Mouse (Mus musculus) forebrain, embryonic 10.5 days (tissue): ENCODE measurements at regions not wholly inside any gene's neighbourhood (a gene's known extent, or its start where the extent isn't known, plus 50 kb on each side); places are given as distances from the start of the nearest gene placed in this dataset.
A peak's percentile ranks its signal among the peaks of the same experiment; 100 is the strongest.

Experiments
- DNase-seq: peaks from one replicate; pipeline ENCODE4 v3.0.0-alpha.2; 2017; ENCODE audit warnings: low spot score; ENCODE audit errors: extremely low spot score
- H3K27ac ChIP-seq: fragments of 300-500 bp; sonication (generic); 2 replicates; pipeline ENCODE4 v1.5.1; 2016; ENCODE audit warnings: mild to moderate bottlenecking
- H3K27me3 ChIP-seq: fragments of 300-500 bp; sonication (generic); 2 replicates; pipeline ENCODE4 v1.6.1; 2016; ENCODE audit warnings: mild to moderate bottlenecking; ENCODE audit not compliant: poor library complexity, severe bottlenecking
- H3K36me3 ChIP-seq: fragments of 300-500 bp; sonication (generic); replicated peaks from 2 replicates; pipeline ENCODE4 v1.6.1; 2016; ENCODE audit warnings: mild to moderate bottlenecking, moderate library complexity
- H3K4me1 ChIP-seq: fragments of 300-500 bp; sonication (generic); 2 replicates; pipeline ENCODE4 v1.6.1; 2016
- H3K4me3 ChIP-seq: fragments of 300-500 bp; sonication (generic); 2 replicates; pipeline ENCODE4 v1.5.1; 2016; ENCODE audit warnings: mild to moderate bottlenecking, moderate library complexity
- H3K9me3 ChIP-seq: fragments of 300-500 bp; sonication (generic); 2 replicates; pipeline ENCODE4 v1.6.1; 2016; ENCODE audit warnings: mild to moderate bottlenecking, moderate library complexity
- WGBS: fragments of 180-500 bp; shearing (Covaris S2); methylation state at CpG from one replicate; pipeline ENCODE4 v1.1.7; 2016; 5-methylcytosine and 5-hydroxymethylcytosine counted together

- Histone ChIP-seq H3K27me3 (peaks cover 35% of the 10 kb centered on the region), H3K4me1 (peaks cover 14% of the 10 kb centered on the region), H3K27ac (no peak overlapping the region), H3K4me3 (no peak overlapping the region), H3K9me3 (no peaks in the 10 kb centered on the region), H3K36me3 (no peaks in the 10 kb centered on the region)
- 93% methylated on average over 7 of the region's 7 CpGs for WGBS
- no peak for DNase-seq
Measured at GRCm38 (mm10) chr10:19184886-19185285, 169.4 kb upstream of the Tnfaip3 start.

GRCm38 (mm10) chr10:19177895-19178294, 162.4 kb upstream of the Tnfaip3 start:
- H3K36me3 ChIP-seq, result no peaks in the 10 kb centered on the region
- peaks cover 6% of the 10 kb centered on the region; the same call in 1 of the 2 replicates for H3K9me3 ChIP-seq
- H3K4me3 ChIP-seq, result no peak overlapping the region
- 87% methylated on average over 5 of the region's 5 CpGs for WGBS
- H3K4me1 ChIP-seq, result no peaks in the 10 kb centered on the region
- DNase-seq, result no peak
- H3K27me3 ChIP-seq, result no peaks in the 10 kb centered on the region
- no peak overlapping the region for H3K27ac ChIP-seq

- Histone ChIP-seq H3K27me3 (no peaks in the 10 kb centered on the region), H3K4me3 (no peak overlapping the region), H3K27ac (no peak overlapping the region), H3K36me3 (no peaks in the 10 kb centered on the region), H3K4me1 (no peaks in the 10 kb centered on the region), H3K9me3 (peaks cover 6% of the 10 kb centered on the region; the same call in 1 of the 2 replicates)
- no peak for DNase-seq
- WGBS, result 86% methylated on average over 2 of the region's 2 CpGs
Measured at GRCm38 (mm10) chr10:19177414-19177813, 162.0 kb upstream of the Tnfaip3 start.

GRCm38 (mm10) chr10:19176249-19176648, 160.8 kb upstream of the Tnfaip3 start:
- Histone ChIP-seq H3K36me3 (no peaks in the 10 kb centered on the region), H3K4me3 (no peak overlapping the region), H3K27ac (no peak overlapping the region), H3K27me3 (no peaks in the 10 kb centered on the region), H3K9me3 (peaks cover 6% of the 10 kb centered on the region; the same call in 1 of the 2 replicates), H3K4me1 (no peaks in the 10 kb centered on the region)
- 84% methylated on average over 3 of the region's 3 CpGs for WGBS
- DNase-seq, result no peak

GRCm38 (mm10) chr10:19171834-19172233, 156.4 kb upstream of the Tnfaip3 start:
- no peak for DNase-seq
- peaks cover 6% of the 10 kb centered on the region; the same call in 1 of the 2 replicates for H3K9me3 ChIP-seq
- WGBS, result 81% methylated on average over 3 of the region's 3 CpGs
- H3K36me3 ChIP-seq, result no peaks in the 10 kb centered on the region
- no peak overlapping the region for H3K4me3 ChIP-seq
- no peak overlapping the region for H3K27ac ChIP-seq
- no peaks in the 10 kb centered on the region for H3K27me3 ChIP-seq
- peaks cover 15% of the 10 kb centered on the region for H3K4me1 ChIP-seq

GRCm38 (mm10) chr10:19170596-19170995, 155.1 kb upstream of the Tnfaip3 start:
- 73% methylated on average over 4 of the region's 4 CpGs for WGBS

GRCm38 (mm10) chr10:19169272-19169671, 153.8 kb upstream of the Tnfaip3 start:
- no peaks in the 10 kb centered on the region for H3K27me3 ChIP-seq
- peaks cover 15% of the 10 kb centered on the region for H3K4me1 ChIP-seq
- 76% methylated on average over 2 of the region's 2 CpGs for WGBS
- H3K36me3 ChIP-seq, result no peaks in the 10 kb centered on the region
- no peaks in the 10 kb centered on the region for H3K9me3 ChIP-seq
- H3K27ac ChIP-seq, result no peak overlapping the region
- DNase-seq, result no peak
- no peak overlapping the region for H3K4me3 ChIP-seq

More at GRCm38 (mm10) chr10:19170596-19170995, 155.1 kb upstream of the Tnfaip3 start:
- DNase-seq, result no peak
- Histone ChIP-seq H3K27me3 (no peaks in the 10 kb centered on the region), H3K4me3 (no peak overlapping the region), H3K36me3 (no peaks in the 10 kb centered on the region), H3K4me1 (peaks cover 15% of the 10 kb centered on the region), H3K9me3 (peaks cover 5% of the 10 kb centered on the region; the same call in 1 of the 2 replicates), H3K27ac (no peak overlapping the region)

- WGBS, result 91% methylated on average over 5 of the region's 5 CpGs
Measured at GRCm38 (mm10) chr10:19168362-19168761, 152.9 kb upstream of the Tnfaip3 start.

GRCm38 (mm10) chr10:19167641-19168271, 152.3 kb upstream of the Tnfaip3 start:
- no peak overlapping the region for H3K4me3 ChIP-seq
- H3K27ac ChIP-seq, result peak overlapping the region; percentile 21; the same call in 1 of the 2 replicates
- DNase-seq, result no peak
- H3K9me3 ChIP-seq, result no peaks in the 10 kb centered on the region
- H3K4me1 ChIP-seq, result peaks cover 15% of the 10 kb centered on the region
- H3K36me3 ChIP-seq, result no peaks in the 10 kb centered on the region
- no peaks in the 10 kb centered on the region for H3K27me3 ChIP-seq
- WGBS, result 51% methylated on average over 8 of the region's 8 CpGs

More at GRCm38 (mm10) chr10:19168362-19168761, 152.9 kb upstream of the Tnfaip3 start:
- no peaks in the 10 kb centered on the region for H3K27me3 ChIP-seq
- H3K36me3 ChIP-seq, result no peaks in the 10 kb centered on the region
- DNase-seq, result no peak
- no peak overlapping the region for H3K4me3 ChIP-seq
- H3K4me1 ChIP-seq, result peaks cover 15% of the 10 kb centered on the region
- H3K9me3 ChIP-seq, result no peaks in the 10 kb centered on the region
- no peak overlapping the region for H3K27ac ChIP-seq

GRCm38 (mm10) chr10:19167101-19167500, 151.6 kb upstream of the Tnfaip3 start:
- peak overlapping the region; percentile 21; the same call in 1 of the 2 replicates for H3K27ac ChIP-seq

GRCm38 (mm10) chr10:19162104-19162503, 146.6 kb upstream of the Tnfaip3 start:
- Histone ChIP-seq H3K27ac (no peak overlapping the region), H3K27me3 (no peaks in the 10 kb centered on the region), H3K9me3 (no peaks in the 10 kb centered on the region), H3K36me3 (no peaks in the 10 kb centered on the region), H3K4me3 (no peak overlapping the region), H3K4me1 (peaks cover 1% of the 10 kb centered on the region; the same call in 1 of the 2 replicates)
- no peak for DNase-seq
- 94% methylated on average over 2 of the region's 2 CpGs for WGBS

More at GRCm38 (mm10) chr10:19167101-19167500, 151.6 kb upstream of the Tnfaip3 start:
- DNase-seq, result no peak
- Histone ChIP-seq H3K4me1 (peaks cover 15% of the 10 kb centered on the region), H3K9me3 (no peaks in the 10 kb centered on the region), H3K36me3 (no peaks in the 10 kb centered on the region), H3K4me3 (no peak overlapping the region), H3K27me3 (no peaks in the 10 kb centered on the region)
- 87% methylated on average over 7 of the region's 7 CpGs for WGBS

- Histone ChIP-seq H3K4me3 (no peak overlapping the region), H3K36me3 (no peaks in the 10 kb centered on the region), H3K27ac (no peak overlapping the region), H3K4me1 (no peaks in the 10 kb centered on the region), H3K9me3 (no peaks in the 10 kb centered on the region), H3K27me3 (no peaks in the 10 kb centered on the region)
- no peak for DNase-seq
Measured at GRCm38 (mm10) chr10:19161149-19161548, 145.7 kb upstream of the Tnfaip3 start.

GRCm38 (mm10) chr10:19154041-19154440, 138.6 kb upstream of the Tnfaip3 start:
- Histone ChIP-seq H3K4me3 (no peak overlapping the region), H3K27ac (no peak overlapping the region), H3K4me1 (peaks cover 9% of the 10 kb centered on the region), H3K9me3 (no peaks in the 10 kb centered on the region), H3K27me3 (no peaks in the 10 kb centered on the region), H3K36me3 (no peaks in the 10 kb centered on the region)
- no peak for DNase-seq
